Mouse (Mus musculus) heart, adult 2 months (tissue): ENCODE data around the gene Lekr1.

Experiments
- CTCF ChIP-seq: fragments of 200-600 bp; IDR thresholded peaks from 2 replicates; pipeline ENCODE4 v1.8.1; 2022; ENCODE audit warnings: antibody characterized with exemption, mild to moderate bottlenecking, moderate library complexity
- POLR2A ChIP-seq: fragments of 200-500 bp; IDR thresholded peaks from 2 replicates; pipeline ENCODE4 v1.6.1; 2011; ENCODE audit warnings: mild to moderate bottlenecking, low read depth, low read length, control low read depth; ENCODE audit not compliant: insufficient read depth

GRCm38 (mm10) chr3:65861471-65861881 is 195.4 kb downstream of the Lekr1 start:
- TF ChIP-seq CTCF = no peak
- no peak for TF ChIP-seq POLR2A
